Mouse (Mus musculus) kidney, embryonic 16.5 days (tissue): ENCODE data around the gene Gm10401. TPM values are rescaled to one million over a fixed set of nuclear protein-coding genes. Genes with fewer than 3 reads are reported as not detected.

Experiments
- polyA plus RNA-seq: library from polyadenylated mRNA; unstranded; fragments of >200 nt; fragmentation: Nextera tagmentation; extraction: Ambion mirVana; gene quantifications from 2 replicates; pipeline ENCODE4 v1.2.1, GENCODE M21; 2015

Gm10401 gene
- polyA plus RNA-seq, 1 experiment from 2014 or later, result 28.2 TPM

Other genes starting within 250 kb of the Gm10401 start
- gene 4930519G04Rik, start 244.6 kb downstream of the Gm10401 start, polyA plus RNA-seq, result not detected in 2 replicates
- not detected in 2 replicates for gene Gm9936, start 239.6 kb downstream of the Gm10401 start, polyA plus RNA-seq
- 4.5 and 4.8 TPM in 2 replicates for gene Oasl2, start 201.4 kb downstream of the Gm10401 start, polyA plus RNA-seq
- 1.5 and 2.1 TPM in 2 replicates for gene Oasl1, start 175.1 kb downstream of the Gm10401 start, polyA plus RNA-seq
- gene 2210016L21Rik, start 156.1 kb downstream of the Gm10401 start, polyA plus RNA-seq, result 55.7 and 63.3 TPM in 2 replicates
- gene Hnf1a, start 127.2 kb downstream of the Gm10401 start, polyA plus RNA-seq, result 12.6 and 15.4 TPM in 2 replicates
- gene Sppl3, start 87.2 kb downstream of the Gm10401 start, polyA plus RNA-seq, result 12.3 and 13.6 TPM in 2 replicates
- gene Acads, start 21.1 kb upstream of the Gm10401 start, polyA plus RNA-seq, result 98.1 and 106 TPM in 2 replicates
- 53.5 and 54.8 TPM in 2 replicates for gene Unc119b, start 36.7 kb upstream of the Gm10401 start, polyA plus RNA-seq
- gene Mlec, start 59.9 kb upstream of the Gm10401 start, polyA plus RNA-seq, result 85.0 and 86.2 TPM in 2 replicates
- 1.3 TPM in 2 replicates for gene Cabp1, start 96.1 kb upstream of the Gm10401 start, polyA plus RNA-seq
- gene Pop5, start 137.5 kb upstream of the Gm10401 start, polyA plus RNA-seq, result 129 and 135 TPM in 2 replicates
- 122 and 134 TPM in 2 replicates for gene Rnf10, start 174.6 kb upstream of the Gm10401 start, polyA plus RNA-seq
- gene Coq5, start 181.4 kb upstream of the Gm10401 start, polyA plus RNA-seq, result 54.3 and 55.8 TPM in 2 replicates
- 1,559 and 1,634 TPM in 2 replicates for gene Dynll1, start 202.7 kb upstream of the Gm10401 start, polyA plus RNA-seq
- 208 and 258 TPM in 2 replicates for gene Srsf9, start 228.9 kb upstream of the Gm10401 start, polyA plus RNA-seq
- gene Gatc, start 242.9 kb upstream of the Gm10401 start, polyA plus RNA-seq, result 25.2 and 32.0 TPM in 2 replicates
- 56.3 and 58.5 TPM in 2 replicates for gene Triap1, start 242.9 kb upstream of the Gm10401 start, polyA plus RNA-seq